Mouse (Mus musculus) forebrain, embryonic 14.5 days (tissue): Measurements from ENCODE around the gene Celf2. TPM values are rescaled to one million over a fixed set of nuclear protein-coding genes. Genes with fewer than 3 reads are reported as not detected.

ENCODE experiments used
- ATAC-seq: fragments of 200-750 bp; cut with Nextera tagmentation; 2 replicates; pipeline ENCODE4 v1.8.0; 2017; ENCODE audit warnings: mild to moderate bottlenecking, moderate library complexity
- DNase-seq: peaks from one replicate; pipeline ENCODE4 v3.0.0-alpha.2; 2015; ENCODE audit warnings: low spot score
- H3K27ac ChIP-seq: fragments of 300-500 bp; sonication (generic); 2 replicates; pipeline ENCODE4 v1.5.1; 2014; ENCODE audit warnings: low read depth, mild to moderate bottlenecking, control low read depth, low read length, moderate library complexity
- H3K27me3 ChIP-seq: fragments of 300-500 bp; sonication (generic); replicated peaks from 2 replicates; pipeline ENCODE4 v1.6.1; 2014; ENCODE audit warnings: low read length, control low read depth, mixed read lengths; ENCODE audit not compliant: control insufficient read depth, insufficient read depth
- H3K36me3 ChIP-seq: fragments of 300-500 bp; sonication (generic); 2 replicates; pipeline ENCODE4 v1.6.1; 2014; ENCODE audit warnings: low read length, control low read depth; ENCODE audit not compliant: control insufficient read depth, insufficient read depth
- H3K4me1 ChIP-seq: fragments of 300-500 bp; sonication (generic); 2 replicates; pipeline ENCODE4 v1.6.1; 2014; ENCODE audit warnings: antibody characterized with exemption, low read length, control low read depth; ENCODE audit not compliant: control insufficient read depth, insufficient read depth
- H3K4me2 ChIP-seq: fragments of 300-500 bp; sonication (generic); 2 replicates; pipeline ENCODE4 v1.6.1; 2014; ENCODE audit warnings: mild to moderate bottlenecking, control low read depth, low read length
- H3K4me3 ChIP-seq: fragments of 300-500 bp; sonication (generic); 2 replicates; pipeline ENCODE4 v1.5.1; 2014; ENCODE audit warnings: low read depth, low read length, control low read depth
- H3K9ac ChIP-seq: fragments of 300-500 bp; sonication (generic); 2 replicates; pipeline ENCODE4 v1.6.1; 2014; ENCODE audit warnings: mild to moderate bottlenecking, low read length, control low read depth, moderate library complexity
- H3K9me3 ChIP-seq: fragments of 300-500 bp; sonication (generic); replicated peaks from 2 replicates; pipeline ENCODE4 v1.6.1; 2016; ENCODE audit warnings: low read length, control low read depth, mixed read lengths; ENCODE audit not compliant: control insufficient read depth
- WGBS: fragments of 180-500 bp; shearing (Covaris S2); extraction: QIAGEN DNeasy Blood & Tissue Kit; methylation state at CpG from one replicate; pipeline ENCODE4 v1.1.7; 2014; 5-methylcytosine and 5-hydroxymethylcytosine counted together
- polyA plus RNA-seq: library from polyadenylated mRNA; unstranded; fragments of >200 nt; fragmentation: Nextera tagmentation; extraction: Ambion mirVana; gene quantifications from 2 replicates; pipeline ENCODE4 v1.2.1, GENCODE M21; 2014

Celf2 gene
- polyA plus RNA-seq, 1 experiment from 2014 or later = 198 TPM

DNA sequence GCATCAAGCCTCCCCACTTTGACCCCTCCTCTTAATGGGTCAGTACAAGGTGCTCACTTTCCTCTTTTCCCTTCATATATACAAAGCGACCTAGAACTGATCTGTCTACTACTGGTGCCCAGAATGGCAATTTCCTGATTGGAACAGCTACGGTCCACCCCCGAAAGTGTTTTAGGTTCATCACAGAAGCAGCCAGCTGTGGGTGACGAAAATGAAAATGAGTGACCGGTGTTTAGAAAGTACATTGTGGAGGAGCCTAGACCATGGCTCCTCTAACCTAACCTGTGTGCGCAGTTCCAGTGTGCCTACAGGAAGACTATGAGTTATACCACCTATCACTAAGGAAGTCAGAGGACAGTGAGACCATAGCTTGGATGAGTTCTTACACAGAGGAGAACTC is 874.5 kb downstream of the Celf2 start:
- Histone ChIP-seq H3K9me3 (no peaks in the 10 kb centered on the region), H3K4me3 (no peak overlapping the region), H3K4me2 (no peak overlapping the region), H3K27me3 (no peaks in the 10 kb centered on the region), H3K36me3 (no peaks in the 10 kb centered on the region), H3K9ac (no peak overlapping the region), H3K27ac (no peak overlapping the region), H3K4me1 (peaks cover 2% of the 10 kb centered on the region; the same call in 1 of the 2 replicates)
- DNase-seq (no peak), ATAC-seq (no peak)
- WGBS = 93% methylated on average over 6 of the region's 6 CpGs

GRCm38 (mm10) chr2:6633115-6633514 is 876.2 kb downstream of the Celf2 start:
- H3K4me2 ChIP-seq = no peak overlapping the region
- no peaks in the 10 kb centered on the region for H3K36me3 ChIP-seq
- no peaks in the 10 kb centered on the region for H3K9me3 ChIP-seq
- no peak overlapping the region for H3K27ac ChIP-seq
- 86% methylated on average over 1 of the region's 1 CpGs for WGBS
- no peak overlapping the region for H3K9ac ChIP-seq
- no peaks in the 10 kb centered on the region for H3K27me3 ChIP-seq
- no peak overlapping the region for H3K4me3 ChIP-seq
- ATAC-seq = no peak
- H3K4me1 ChIP-seq = peaks cover 2% of the 10 kb centered on the region; the same call in 1 of the 2 replicates
- no peak for DNase-seq

DNA sequence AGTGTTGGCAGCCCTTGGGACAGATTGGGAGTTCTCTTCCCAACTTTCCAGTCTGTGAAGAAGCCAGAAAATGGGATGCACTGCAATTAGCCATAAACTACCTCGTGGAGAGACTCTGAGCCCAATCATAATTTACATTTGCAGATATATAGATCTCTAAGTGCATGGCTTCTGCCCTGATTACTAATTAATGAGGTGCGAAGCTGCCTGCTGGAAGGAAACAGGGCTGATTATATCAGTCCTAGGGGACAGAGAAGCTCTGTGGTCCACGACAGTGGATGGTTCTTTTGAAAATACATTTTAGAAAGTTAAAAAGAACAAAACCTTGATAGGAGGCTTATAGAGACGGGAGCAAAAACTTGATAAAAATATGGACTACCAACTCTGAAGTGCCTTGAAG is 885.6 kb downstream of the Celf2 start:
- Histone ChIP-seq H3K27me3 (no peaks in the 10 kb centered on the region), H3K27ac (no peak overlapping the region), H3K4me2 (no peak overlapping the region), H3K4me3 (no peak overlapping the region), H3K9ac (no peak overlapping the region), H3K4me1 (no peaks in the 10 kb centered on the region; the same call in 1 of the 2 replicates), H3K9me3 (no peaks in the 10 kb centered on the region), H3K36me3 (peaks cover 4% of the 10 kb centered on the region; the same call in 1 of the 2 replicates)
- WGBS = 57% methylated on average over 4 of the region's 4 CpGs
- ATAC-seq (no peak), DNase-seq (no peak)

GRCm38 (mm10) chr2:6622082-6622481 is 887.3 kb downstream of the Celf2 start:
- DNase-seq = no peak
- 78% methylated on average over 5 of the region's 5 CpGs for WGBS
- ATAC-seq = no peak
- no peaks in the 10 kb centered on the region; the same call in 1 of the 2 replicates for H3K4me1 ChIP-seq
- H3K4me3 ChIP-seq = no peak overlapping the region
- H3K27me3 ChIP-seq = no peaks in the 10 kb centered on the region
- no peaks in the 10 kb centered on the region for H3K9me3 ChIP-seq
- H3K4me2 ChIP-seq = no peak overlapping the region
- peaks cover 4% of the 10 kb centered on the region for H3K36me3 ChIP-seq
- H3K9ac ChIP-seq = no peak overlapping the region
- no peak overlapping the region for H3K27ac ChIP-seq

- peak; percentile 69 for ATAC-seq
- DNase-seq = peak; percentile 45
- no peak overlapping the region for H3K4me2 ChIP-seq
- H3K9me3 ChIP-seq = no peaks in the 10 kb centered on the region
- H3K36me3 ChIP-seq = peaks cover 15% of the 10 kb centered on the region
- WGBS = 64% methylated on average over 3 of the region's 3 CpGs
- no peak overlapping the region for H3K4me3 ChIP-seq
- H3K27ac ChIP-seq = peak overlapping the region; percentile 65; the same call in 1 of the 2 replicates
- peaks cover 3% of the 10 kb centered on the region for H3K4me1 ChIP-seq
- H3K27me3 ChIP-seq = no peaks in the 10 kb centered on the region
- no peak overlapping the region for H3K9ac ChIP-seq
Observed at GRCm38 (mm10) chr2:6618856-6619255, 890.5 kb downstream of the Celf2 start.

DNA sequence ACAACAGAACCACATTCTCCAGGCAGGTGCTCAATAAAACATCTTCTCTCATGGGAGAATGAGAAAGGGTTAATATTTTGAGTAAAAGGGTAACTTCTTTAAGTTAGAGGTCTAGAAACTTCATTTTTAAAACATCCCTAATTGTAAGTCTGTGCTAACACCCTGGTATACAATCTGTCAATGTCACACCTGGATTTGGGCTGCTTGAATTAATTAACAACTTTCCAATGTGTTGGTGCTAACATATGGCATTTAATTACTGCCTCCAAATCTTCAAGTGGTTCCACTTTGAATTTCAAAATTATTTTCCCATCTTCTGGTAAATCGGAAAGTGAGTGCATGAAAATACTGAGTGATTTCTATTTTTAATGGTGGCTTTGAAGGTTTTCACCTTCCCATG is 890.9 kb downstream of the Celf2 start:
- Histone ChIP-seq H3K27me3 (no peaks in the 10 kb centered on the region), H3K4me3 (no peak overlapping the region), H3K27ac (no peak overlapping the region), H3K36me3 (peaks cover 15% of the 10 kb centered on the region), H3K4me1 (peaks cover 3% of the 10 kb centered on the region), H3K9me3 (no peaks in the 10 kb centered on the region), H3K4me2 (no peak overlapping the region), H3K9ac (no peak overlapping the region)
- WGBS = 54% methylated on average over 1 of the region's 1 CpGs
- DNase-seq = peak; percentile 78
- peak; percentile 78 for ATAC-seq

GRCm38 (mm10) chr2:6604347-6604746 is 905.0 kb downstream of the Celf2 start:
- Histone ChIP-seq H3K27ac (no peak overlapping the region), H3K4me3 (no peak overlapping the region), H3K4me2 (no peak overlapping the region), H3K9ac (no peak overlapping the region), H3K27me3 (no peaks in the 10 kb centered on the region), H3K9me3 (no peaks in the 10 kb centered on the region), H3K36me3 (peaks cover 35% of the 10 kb centered on the region), H3K4me1 (peaks cover 10% of the 10 kb centered on the region)
- DNase-seq = no peak
- WGBS = 95% methylated on average over 2 of the region's 2 CpGs
- no peak for ATAC-seq

- Histone ChIP-seq H3K27ac (no peak overlapping the region), H3K4me3 (no peak overlapping the region), H3K4me2 (no peak overlapping the region), H3K27me3 (no peaks in the 10 kb centered on the region), H3K36me3 (peaks cover 39% of the 10 kb centered on the region), H3K9me3 (no peaks in the 10 kb centered on the region), H3K9ac (no peak overlapping the region), H3K4me1 (peaks cover 13% of the 10 kb centered on the region)
- no peak for ATAC-seq
- DNase-seq = no peak
- 76% methylated on average over 6 of the region's 6 CpGs for WGBS
Observed at GRCm38 (mm10) chr2:6603880-6604279, 905.5 kb downstream of the Celf2 start.

GRCm38 (mm10) chr2:6602163-6602562 is 907.2 kb downstream of the Celf2 start:
- no peak overlapping the region for H3K27ac ChIP-seq
- H3K9me3 ChIP-seq = no peaks in the 10 kb centered on the region
- H3K4me3 ChIP-seq = no peak overlapping the region
- ATAC-seq = peak; percentile 41; the same call in 1 of the 2 replicates
- H3K9ac ChIP-seq = no peak overlapping the region
- WGBS = 87% methylated on average over 4 of the region's 4 CpGs
- no peaks in the 10 kb centered on the region for H3K27me3 ChIP-seq
- H3K4me1 ChIP-seq = peaks cover 6% of the 10 kb centered on the region
- no peak for DNase-seq
- H3K36me3 ChIP-seq = peaks cover 48% of the 10 kb centered on the region
- H3K4me2 ChIP-seq = no peak overlapping the region
